Mouse (Mus musculus) thymus, adult 2 months (tissue): ENCODE data around the gene Plin1. TPM values are rescaled to one million over a fixed set of nuclear protein-coding genes. Genes with fewer than 3 reads are reported as not detected.

ENCODE experiments used
- DNase-seq: peaks from one replicate; pipeline ENCODE4 v3.0.0; 2021
- H3K27ac ChIP-seq: fragments of 200-500 bp; 2 replicates; pipeline ENCODE4 v1.5.1; 2012; ENCODE audit warnings: low read length, control low read depth; ENCODE audit not compliant: control insufficient read depth, insufficient read depth
- H3K27me3 ChIP-seq: fragments of 200-500 bp; 2 replicates; pipeline ENCODE4 v1.6.1; 2012; ENCODE audit warnings: mild to moderate bottlenecking, low read length, moderate library complexity, mixed read lengths; ENCODE audit not compliant: control insufficient read depth, insufficient read depth
- H3K36me3 ChIP-seq: fragments of 200-500 bp; 2 replicates; pipeline ENCODE4 v1.6.1; 2012; ENCODE audit warnings: mild to moderate bottlenecking, low read length, moderate library complexity; ENCODE audit not compliant: control insufficient read depth, insufficient read depth
- H3K4me1 ChIP-seq: fragments of 200-500 bp; replicated peaks from 2 replicates; pipeline ENCODE4 v1.6.1; 2012; ENCODE audit warnings: low read length; ENCODE audit not compliant: control insufficient read depth, insufficient read depth
- H3K4me3 ChIP-seq: fragments of 200-500 bp; 2 replicates; pipeline ENCODE4 v1.5.1; 2012; ENCODE audit warnings: mild to moderate bottlenecking, low read length, control low read depth, moderate library complexity; ENCODE audit not compliant: control insufficient read depth, insufficient read depth
- CTCF ChIP-seq: fragments of 200-500 bp; IDR thresholded peaks from 2 replicates; pipeline ENCODE4 v1.5.1; 2012; ENCODE audit warnings: mild to moderate bottlenecking, control low read depth, low read length, moderate library complexity, borderline replicate concordance; ENCODE audit not compliant: control insufficient read depth, poor library complexity, insufficient read depth; ENCODE audit errors: extremely low read depth
- POLR2A ChIP-seq: fragments of 200-500 bp; IDR thresholded peaks from 2 replicates; pipeline ENCODE4 v1.6.1; 2012; ENCODE audit warnings: mild to moderate bottlenecking, low read length, control low read depth, moderate library complexity; ENCODE audit not compliant: control insufficient read depth, poor library complexity, insufficient read depth; ENCODE audit errors: extremely low read depth
- WGBS: fragments of 180-500 bp; shearing (Covaris S2); methylation state at CpG from one replicate; pipeline ENCODE4 v1.1.7; 2018; 5-methylcytosine and 5-hydroxymethylcytosine counted together
- polyA plus RNA-seq: library from polyadenylated mRNA; depleted of rRNA; stranded (reverse); fragments of >200 nt; gene quantifications from 2 replicates; pipeline ENCODE4 v1.2.3, GENCODE M21; 2012

Plin1 gene
- polyA plus RNA-seq, 1 experiment, result 64.4 TPM

DNA sequence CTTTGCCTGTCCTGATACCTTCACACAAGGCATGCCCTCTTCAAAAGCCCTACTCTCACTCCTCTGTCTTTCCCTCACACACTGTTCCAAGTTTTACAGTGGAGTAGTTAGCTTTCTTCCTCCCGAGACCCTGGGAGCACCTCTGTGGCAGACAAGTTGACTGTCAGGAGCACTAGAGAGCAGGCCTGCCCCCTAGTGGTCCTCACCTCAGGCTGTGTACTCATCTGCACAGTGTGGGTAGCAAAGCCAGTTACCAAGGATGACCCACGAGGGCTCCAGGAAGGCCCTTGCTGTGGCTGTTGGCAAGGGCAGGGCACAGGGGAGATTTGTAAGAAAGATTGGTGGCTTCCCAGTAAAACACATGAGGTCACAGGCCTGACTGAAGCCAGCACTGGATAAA lies 5.6 kb downstream of the Plin1 start:
- H3K27me3 ChIP-seq, result no peaks in the 10 kb centered on the region; the same call in 1 of the 2 replicates

DNA sequence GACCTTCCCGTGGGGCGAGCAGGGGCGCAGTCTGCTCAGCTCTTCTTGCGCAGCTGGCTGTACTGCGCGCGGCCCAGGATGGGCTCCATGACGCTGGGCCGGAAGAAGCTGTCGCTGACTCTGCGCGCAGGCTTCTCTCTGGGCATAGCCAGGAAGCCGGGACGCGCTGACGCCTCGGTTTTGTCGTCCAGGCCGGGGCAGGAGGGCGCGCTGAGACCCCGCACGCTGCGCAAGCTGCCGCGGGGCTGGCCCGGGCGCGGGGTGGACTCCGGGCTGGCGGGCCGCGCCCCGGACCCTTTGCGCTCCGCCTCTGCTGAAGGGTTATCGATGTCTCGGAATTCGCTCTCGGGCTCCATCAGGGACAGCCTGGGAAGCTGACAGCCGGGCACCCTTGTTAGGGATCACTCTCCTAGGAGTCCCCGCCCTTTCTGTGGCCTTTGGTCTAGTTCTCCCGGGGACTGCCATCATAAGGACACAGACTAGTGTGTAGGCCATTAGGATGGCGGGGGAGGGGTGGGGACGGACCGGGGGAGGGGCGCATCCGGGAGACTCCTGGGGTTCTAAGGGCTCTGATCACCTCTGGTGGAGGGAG lies 11.2 kb downstream of the Plin1 start:
- H3K36me3 ChIP-seq, result no peaks in the 10 kb centered on the region
- H3K27me3 ChIP-seq, result no peaks in the 10 kb centered on the region
- TF ChIP-seq CTCF (0 out of 2 replicates have a peak, but pooled peaks have one; percentile 48), POLR2A (no peak)
- peaks cover 4% of the 10 kb centered on the region for H3K4me1 ChIP-seq
- peak overlapping the region; percentile 56 for H3K4me3 ChIP-seq
- DNase-seq, result peak; percentile 79
- WGBS, result 2% methylated on average over 48 of the region's 48 CpGs
- no peak overlapping the region for H3K27ac ChIP-seq

More for the DNA sequence above, 5.6 kb downstream of the Plin1 start:
- 20% methylated on average over 2 of the region's 2 CpGs for WGBS
- TF ChIP-seq POLR2A, result no peak
- TF ChIP-seq CTCF, result peak; percentile 80; the same call in 1 of the 2 replicates
- Histone ChIP-seq H3K4me3 (no peak overlapping the region), H3K4me1 (no peaks in the 10 kb centered on the region), H3K27ac (no peak overlapping the region), H3K36me3 (no peaks in the 10 kb centered on the region)
- DNase-seq, result peak; percentile 73

GRCm38 (mm10) chr7:79715187-79715981 lies 17.3 kb downstream of the Plin1 start, which contains the start of gene Kif7:
Kif7 (minus strand) TSS chr7:79715720.
- Histone ChIP-seq H3K4me1 (peaks cover 6% of the 10 kb centered on the region), H3K4me3 (peak within 1 kb of the TSS; percentile 56), H3K36me3 (no peaks in the 10 kb centered on the region), H3K27ac (no peak within 1 kb of the TSS), H3K27me3 (no peaks in the 10 kb centered on the region; the same call in 1 of the 2 replicates)
- DNase-seq, result peak; percentile 83
- TF ChIP-seq CTCF (0 out of 2 replicates have a peak, but pooled peaks have one; percentile 30), POLR2A (no peak)
- under 1% methylated on average over 55 of the region's 55 CpGs for WGBS

DNA sequence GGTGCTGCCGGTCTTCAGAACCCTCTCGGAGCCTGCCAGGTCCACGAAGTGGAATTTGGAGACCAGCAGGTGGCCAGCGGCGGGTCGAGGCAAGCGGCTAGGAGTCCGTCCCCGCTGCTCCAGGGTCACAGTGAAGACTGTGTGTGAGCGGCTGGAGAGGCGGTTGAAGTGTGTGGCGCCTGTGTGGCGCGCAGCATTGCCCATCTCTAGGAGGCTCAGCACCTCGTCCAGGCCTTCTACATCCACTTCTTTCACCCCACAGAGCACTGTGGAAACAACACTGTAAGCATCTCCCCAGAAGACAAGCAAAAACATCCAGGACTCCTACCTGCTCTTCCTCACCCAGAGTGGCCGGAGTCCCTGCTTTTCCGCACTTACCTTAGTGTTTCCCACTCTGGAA lies 21.9 kb downstream of the Plin1 start:
- Histone ChIP-seq H3K36me3 (no peaks in the 10 kb centered on the region), H3K4me3 (no peak overlapping the region), H3K27me3 (no peaks in the 10 kb centered on the region; the same call in 1 of the 2 replicates), H3K4me1 (peaks cover 12% of the 10 kb centered on the region), H3K27ac (no peak overlapping the region)
- no peak for DNase-seq
- TF ChIP-seq POLR2A, result no peak
- no peak for TF ChIP-seq CTCF
- 91% methylated on average over 17 of the region's 17 CpGs for WGBS

DNA sequence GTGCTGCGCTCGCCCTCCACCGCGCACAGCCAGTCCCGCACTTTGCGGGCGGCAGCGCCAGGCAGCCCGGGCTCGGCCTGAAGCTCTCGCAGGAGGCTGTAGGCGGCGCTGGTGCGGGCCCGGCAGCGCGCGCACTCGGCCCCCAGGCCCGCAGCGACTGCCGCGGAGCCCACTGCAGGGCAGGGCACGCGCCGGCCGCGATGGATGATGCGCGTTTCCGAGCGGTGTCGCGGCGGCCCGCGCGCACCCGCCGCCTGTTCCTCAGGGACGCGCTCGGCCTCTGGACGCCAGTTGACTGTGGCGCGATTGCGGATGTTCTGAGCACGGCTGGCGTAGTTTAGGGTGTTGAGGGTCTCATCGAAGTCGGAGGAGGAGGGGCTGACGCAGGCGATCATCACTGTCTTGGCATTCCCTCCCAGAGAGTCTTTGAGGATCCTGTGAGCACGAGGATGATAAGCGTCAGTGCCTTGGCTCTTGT lies 22.5 kb downstream of the Plin1 start:
- 32% methylated on average over 55 of the region's 55 CpGs for WGBS
- H3K36me3 ChIP-seq, result no peaks in the 10 kb centered on the region
- no peak for DNase-seq
- H3K4me3 ChIP-seq, result no peak overlapping the region; the same call in 1 of the 2 replicates
- no peak overlapping the region for H3K27ac ChIP-seq
- TF ChIP-seq CTCF, result peak; percentile 53; the same call in 1 of the 2 replicates
- no peak for TF ChIP-seq POLR2A
- H3K4me1 ChIP-seq, result peaks cover 10% of the 10 kb centered on the region
- no peaks in the 10 kb centered on the region; the same call in 1 of the 2 replicates for H3K27me3 ChIP-seq

GRCm38 (mm10) chr7:79705210-79705609 lies 27.5 kb downstream of the Plin1 start:
- Histone ChIP-seq H3K27ac (no peak overlapping the region), H3K27me3 (no peaks in the 10 kb centered on the region; the same call in 1 of the 2 replicates), H3K36me3 (0 out of 2 replicates have a peak, but pooled peaks cover under 1% of the 10 kb centered on the region), H3K4me3 (no peak overlapping the region), H3K4me1 (peaks cover 4% of the 10 kb centered on the region)
- DNase-seq, result no peak
- 94% methylated on average over 5 of the region's 5 CpGs for WGBS
- TF ChIP-seq CTCF, result no peak
- TF ChIP-seq POLR2A, result no peak
